Mouse (Mus musculus) CD4-positive helper T cell, adult 2 months (primary cell): ENCODE measurements around the gene Fadd.

Experiments used
- DNase-seq: peaks from one replicate; pipeline ENCODE4 v3.0.0-alpha.2; 2012; ENCODE audit warnings: low read depth, missing footprints, low spot score

The Fadd gene

DNA sequence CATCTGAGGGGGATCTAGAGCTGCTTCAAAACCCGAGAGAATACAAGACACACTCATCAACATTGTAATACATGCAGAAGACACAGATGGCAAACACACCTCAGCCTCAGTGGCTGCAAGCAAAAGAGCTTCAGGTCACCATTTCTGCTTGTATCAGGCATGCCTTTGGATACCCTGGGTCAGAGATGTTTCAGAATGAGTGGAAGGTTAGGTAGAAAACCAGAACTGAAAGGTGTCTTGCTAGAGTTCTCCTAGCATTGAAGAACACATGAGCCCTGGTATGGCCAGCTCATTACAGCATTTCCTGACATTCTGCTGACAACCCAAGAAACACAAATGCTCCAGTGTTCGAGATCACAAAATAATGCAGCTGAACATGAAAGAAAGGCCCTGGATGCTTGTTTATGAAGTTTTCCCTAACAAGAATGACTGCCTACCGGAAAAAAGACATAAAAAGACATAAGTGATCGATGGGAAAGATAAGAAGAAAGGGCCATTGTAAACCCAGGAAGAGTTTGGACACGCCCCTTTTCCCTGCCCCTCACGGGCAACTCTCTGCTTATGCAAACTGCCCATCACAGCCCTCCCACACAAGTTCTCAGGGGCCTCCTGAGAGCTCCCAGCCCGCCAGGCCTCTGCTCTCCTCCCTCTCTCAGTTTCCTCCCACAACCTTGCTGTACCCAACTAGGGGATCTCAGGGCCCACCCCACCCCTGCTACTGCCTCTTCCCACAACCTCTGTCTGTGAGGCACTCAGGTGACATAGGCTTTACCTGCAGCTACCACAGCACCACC, 50.5 kb downstream of the Fadd start:
- no peak for DNase-seq

DNA sequence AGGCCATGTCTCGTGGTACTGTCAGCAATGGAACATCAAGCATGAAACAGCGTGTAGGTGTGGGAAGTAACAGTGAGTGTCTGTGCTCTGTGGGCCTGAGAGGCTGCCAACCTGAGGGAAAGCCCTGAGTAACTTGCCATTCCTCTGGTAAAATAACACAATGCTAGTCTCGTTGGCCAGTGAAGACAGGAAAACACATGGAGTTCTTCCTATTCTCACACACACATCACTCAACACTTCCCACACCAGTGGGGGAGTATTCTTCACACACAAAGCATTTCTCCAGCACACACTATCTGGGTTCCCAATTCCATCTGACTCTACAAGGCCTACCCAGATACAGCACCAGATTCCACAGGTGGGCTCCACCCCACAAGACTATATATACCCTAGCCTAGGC, 52.4 kb downstream of the Fadd start:
- DNase-seq, result no peak

DNA sequence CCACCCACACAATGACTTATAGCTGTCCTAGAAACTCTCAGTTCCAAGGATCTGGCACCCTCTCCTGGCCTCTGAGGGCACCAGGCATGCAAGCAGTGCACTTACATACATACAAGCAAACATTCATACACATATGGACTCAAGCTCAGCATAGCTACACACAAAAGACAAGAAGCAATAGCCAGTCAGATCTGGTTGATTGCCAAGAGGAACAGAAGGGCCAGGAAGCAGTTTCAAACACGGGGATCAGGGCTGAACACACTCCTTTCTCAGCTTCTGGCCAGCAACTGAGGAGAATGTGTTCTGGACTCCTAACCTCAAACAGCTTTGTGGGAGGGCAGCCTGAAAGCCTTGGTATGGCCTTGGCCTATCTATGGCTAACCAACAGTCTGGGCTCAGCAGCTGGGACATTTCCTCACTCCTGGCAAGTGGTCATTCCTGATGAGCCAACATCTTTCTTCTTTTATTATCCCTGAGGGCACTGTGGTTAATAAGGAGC, 54.5 kb downstream of the Fadd start:
- no peak for DNase-seq
